Mouse (Mus musculus) kidney, adult 8-10 months (tissue): ENCODE data around the gene Tuba1b.
A peak's percentile ranks its signal among the peaks of the same experiment; 100 is the strongest.

ENCODE experiments used
- DNase-seq, 2 experiments: peaks; one replicate each; pipeline ENCODE4 v3.0.0; 2022

The Tuba1b gene

DNA sequence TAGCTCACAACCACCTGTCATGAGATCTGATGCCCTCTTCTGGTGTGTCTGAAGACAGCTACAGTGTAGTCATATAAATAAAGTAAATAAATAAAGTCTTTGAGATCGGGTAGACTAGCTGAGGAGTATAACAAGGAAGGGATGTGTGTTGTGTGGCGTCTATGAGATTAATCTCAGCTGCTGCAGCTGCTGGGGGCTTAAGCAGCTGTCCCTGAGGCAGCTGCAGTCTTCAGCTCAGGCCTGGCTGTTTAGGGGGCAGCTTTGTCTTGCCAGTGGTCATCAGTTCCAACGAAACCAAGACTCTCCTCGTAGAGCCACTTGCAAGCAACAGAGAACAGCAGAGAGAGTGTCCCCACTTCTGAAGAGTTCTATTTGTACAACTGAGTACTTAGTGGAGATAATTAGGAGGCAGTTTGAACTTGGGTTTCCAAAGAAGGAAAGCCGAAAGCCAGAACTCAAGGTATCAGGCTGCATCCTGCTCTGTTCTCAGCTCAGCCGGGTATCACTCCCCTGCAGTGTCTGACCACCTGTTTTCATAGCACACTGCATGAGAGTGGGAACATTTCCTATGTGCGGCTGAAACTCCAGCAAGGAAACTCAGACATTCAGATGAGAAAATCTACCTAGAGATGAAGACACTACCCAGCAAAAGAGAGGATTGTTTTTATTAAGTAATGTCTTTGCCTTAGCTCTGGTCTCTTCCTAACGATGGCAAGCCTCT lies 47.5 kb downstream of the Tuba1b start:
- no peak for DNase-seq

- DNase-seq: no peak
Measured at GRCm38 (mm10) chr15:98884106-98884505, 50.3 kb downstream of the Tuba1b start.

- DNase-seq: peak; percentile 78 to 86
Measured at GRCm38 (mm10) chr15:98883661-98884060, 50.7 kb downstream of the Tuba1b start.

DNA sequence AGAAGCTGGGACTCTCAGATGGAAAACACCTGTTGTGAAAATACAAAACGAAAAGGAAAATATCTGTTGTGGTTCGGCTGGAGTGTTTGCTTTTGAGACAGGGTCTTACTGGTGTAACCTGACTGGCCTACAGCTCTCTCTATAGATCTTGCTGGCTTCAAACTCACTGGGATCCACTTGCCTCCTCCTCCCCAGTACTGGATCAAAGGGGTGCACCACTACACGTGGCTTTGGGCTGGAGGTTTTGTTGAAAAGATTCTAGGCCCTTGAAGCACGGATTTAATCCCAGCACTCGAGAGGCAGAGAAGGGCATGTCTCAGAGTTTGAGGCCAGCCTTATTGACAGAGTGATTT lies 52.7 kb downstream of the Tuba1b start:
- no peak for DNase-seq
